Mouse (Mus musculus) neutrophil, adult 5-6 weeks (primary cell): Measurements from ENCODE around the gene Kif1b. TPM values are rescaled to one million over a fixed set of nuclear protein-coding genes. Genes with fewer than 3 reads are reported as not detected.

ENCODE experiments used
- ATAC-seq: fragments of 151-379, 151-347 bp; 2 replicates; pipeline ENCODE4 v1.8.0; 2017; ENCODE audit warnings: mild to moderate bottlenecking, moderate TSS enrichment; ENCODE audit not compliant: insufficient number of reproducible peaks, poor library complexity, low FRiP score, severe bottlenecking; ENCODE audit errors: extremely low read depth
- total RNA-seq: library from RNA; stranded (forward); fragments of 200-1000 nt; gene quantifications from 2 replicates; pipeline ENCODE4 v1.2.3, GENCODE M21; 2017

Gene Kif1b
- total RNA-seq, 1 experiment from 2014 or later, result 51.4 TPM

GRCm38 (mm10) chr4:149322286-149322685, 14.8 kb upstream of the Kif1b start:
- no peak for ATAC-seq

- no peak for ATAC-seq
Observed at GRCm38 (mm10) chr4:149319088-149319487, 11.6 kb upstream of the Kif1b start.

GRCm38 (mm10) chr4:149317387-149317786, 9.9 kb upstream of the Kif1b start:
- ATAC-seq, result no peak

GRCm38 (mm10) chr4:149314275-149314837, 6.9 kb upstream of the Kif1b start:
- no peak for ATAC-seq

- ATAC-seq, result no peak
Observed at GRCm38 (mm10) chr4:149313558-149314253, 6.2 kb upstream of the Kif1b start.

- no peak for ATAC-seq
Observed at GRCm38 (mm10) chr4:149311996-149312395, 4.5 kb upstream of the Kif1b start.

- ATAC-seq, result no peak
Observed at GRCm38 (mm10) chr4:149308491-149308820, 963 bp upstream of the Kif1b start.

GRCm38 (mm10) chr4:149306712-149307595, 539 bp downstream of the Kif1b start:
- ATAC-seq, result no peak

GRCm38 (mm10) chr4:149305761-149306711, 1.5 kb downstream of the Kif1b start:
- no peak for ATAC-seq

- no peak for ATAC-seq
Observed at GRCm38 (mm10) chr4:149304466-149304865, 3.0 kb downstream of the Kif1b start.

GRCm38 (mm10) chr4:149303502-149303901, 4.0 kb downstream of the Kif1b start:
- no peak for ATAC-seq

GRCm38 (mm10) chr4:149302751-149303150, 4.7 kb downstream of the Kif1b start:
- no peak for ATAC-seq

GRCm38 (mm10) chr4:149302136-149302535, 5.4 kb downstream of the Kif1b start:
- ATAC-seq, result no peak

- no peak for ATAC-seq
Observed at GRCm38 (mm10) chr4:149296501-149296900, 11.0 kb downstream of the Kif1b start.

GRCm38 (mm10) chr4:149292984-149293383, 14.5 kb downstream of the Kif1b start:
- no peak for ATAC-seq

GRCm38 (mm10) chr4:149291061-149291460, 16.4 kb downstream of the Kif1b start:
- ATAC-seq, result no peak

- ATAC-seq, result no peak
Observed at GRCm38 (mm10) chr4:149290157-149290750, 17.2 kb downstream of the Kif1b start.

GRCm38 (mm10) chr4:149286287-149287137, 21.0 kb downstream of the Kif1b start:
- no peak for ATAC-seq
